Mouse (Mus musculus) cortical plate, adult 2 months (tissue): ENCODE results near the gene Mea1.

ENCODE experiments used
- CTCF ChIP-seq: fragments of 200-500 bp; IDR thresholded peaks from 2 replicates; pipeline ENCODE4 v1.5.1; 2011; ENCODE audit warnings: mild to moderate bottlenecking, control low read depth, low read length; ENCODE audit not compliant: insufficient read depth; ENCODE audit errors: extremely low read depth
- POLR2A ChIP-seq: fragments of 200-500 bp; IDR thresholded peaks from 2 replicates; pipeline ENCODE4 v1.6.1; 2011; ENCODE audit warnings: mild to moderate bottlenecking, low read length, control low read depth; ENCODE audit not compliant: insufficient read depth; ENCODE audit errors: extremely low read depth

GRCm38 (mm10) chr17:46636831-46637523 lies 41.6 kb upstream of the Mea1 start:
- peak; percentile 60 for TF ChIP-seq CTCF
- no peak for TF ChIP-seq POLR2A
